Mouse (Mus musculus) fat pad, adult 2 months (tissue): Measurements from ENCODE around the gene Stra6.

Source experiments
- DNase-seq: peaks from one replicate; pipeline ENCODE4 v3.0.0-alpha.2; 2011; ENCODE audit warnings: low read depth, low spot score; ENCODE audit errors: extremely low read depth

The Stra6 gene

DNA sequence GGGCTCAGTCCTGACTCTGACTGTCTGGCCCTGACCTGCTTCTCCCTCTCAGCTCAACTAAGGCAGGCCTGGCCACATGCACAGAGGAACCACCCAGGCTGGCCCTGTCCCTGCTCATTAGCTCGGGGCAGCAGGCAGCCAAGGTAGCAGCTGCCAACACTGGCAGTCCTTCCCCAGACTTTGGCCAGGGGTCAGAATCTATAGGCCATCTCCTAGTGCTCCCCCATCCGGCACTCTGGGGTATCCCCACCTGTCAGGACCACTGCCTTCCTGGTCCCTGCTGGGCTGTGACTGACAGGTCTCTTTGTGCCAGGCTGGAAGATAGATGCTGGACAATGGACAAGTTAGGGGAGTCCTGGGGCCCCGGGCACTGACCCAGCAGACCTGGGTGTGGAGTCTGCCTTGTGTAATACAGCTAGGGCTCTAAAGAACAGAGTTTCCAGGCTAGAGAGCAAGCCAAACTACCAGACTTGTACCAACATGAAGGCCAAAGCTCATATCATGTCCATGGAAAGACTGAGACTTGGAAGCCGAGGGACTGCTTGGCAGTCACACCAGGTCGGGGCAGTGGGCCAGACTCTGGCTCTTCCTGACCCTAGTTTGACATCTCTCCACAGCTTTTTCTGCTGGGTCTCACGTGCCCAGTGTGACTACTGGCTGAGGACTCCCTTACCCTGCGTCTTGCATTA lies 29.1 kb downstream of the Stra6 start:
- peak; percentile 82 for DNase-seq

DNA sequence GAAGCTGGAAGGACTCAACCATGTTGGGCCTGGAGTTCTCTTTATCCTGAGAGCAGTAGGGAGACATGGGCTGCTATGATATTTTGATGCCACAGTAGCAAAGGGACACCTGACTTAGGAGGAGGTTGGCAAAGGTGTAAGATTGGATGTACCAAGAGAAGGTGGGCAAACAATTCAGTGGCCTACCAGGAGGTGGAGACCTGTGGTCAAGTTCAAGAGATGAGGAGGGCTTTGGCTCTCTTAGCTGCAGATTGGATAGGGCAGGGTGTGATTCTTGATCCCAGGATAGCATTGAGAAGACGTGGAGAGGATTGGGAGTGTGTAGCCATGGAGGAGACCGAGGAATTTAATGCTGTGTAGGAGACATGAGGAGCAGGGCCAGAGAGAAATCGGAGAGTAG lies 30.2 kb downstream of the Stra6 start:
- no peak for DNase-seq

DNA sequence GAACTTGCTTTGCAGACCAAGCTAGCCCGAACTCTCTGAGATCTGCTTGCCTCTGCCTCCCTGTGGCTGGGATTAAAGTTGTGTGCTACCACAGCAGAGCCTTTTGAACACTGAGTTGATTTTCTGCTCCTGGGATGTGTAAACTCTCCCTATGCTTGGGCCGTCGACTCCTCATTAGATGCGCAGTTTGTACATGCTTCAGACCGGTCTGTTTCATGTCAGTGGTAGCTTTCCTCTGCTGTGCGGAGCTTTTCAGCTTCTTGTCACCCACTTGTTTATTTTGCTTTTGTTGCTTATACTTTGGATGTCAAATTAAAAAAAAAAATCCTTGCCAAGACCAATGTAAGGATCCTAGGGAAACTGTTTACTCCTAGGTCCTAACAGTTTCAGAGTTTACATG lies 32.4 kb downstream of the Stra6 start:
- DNase-seq: no peak

DNA sequence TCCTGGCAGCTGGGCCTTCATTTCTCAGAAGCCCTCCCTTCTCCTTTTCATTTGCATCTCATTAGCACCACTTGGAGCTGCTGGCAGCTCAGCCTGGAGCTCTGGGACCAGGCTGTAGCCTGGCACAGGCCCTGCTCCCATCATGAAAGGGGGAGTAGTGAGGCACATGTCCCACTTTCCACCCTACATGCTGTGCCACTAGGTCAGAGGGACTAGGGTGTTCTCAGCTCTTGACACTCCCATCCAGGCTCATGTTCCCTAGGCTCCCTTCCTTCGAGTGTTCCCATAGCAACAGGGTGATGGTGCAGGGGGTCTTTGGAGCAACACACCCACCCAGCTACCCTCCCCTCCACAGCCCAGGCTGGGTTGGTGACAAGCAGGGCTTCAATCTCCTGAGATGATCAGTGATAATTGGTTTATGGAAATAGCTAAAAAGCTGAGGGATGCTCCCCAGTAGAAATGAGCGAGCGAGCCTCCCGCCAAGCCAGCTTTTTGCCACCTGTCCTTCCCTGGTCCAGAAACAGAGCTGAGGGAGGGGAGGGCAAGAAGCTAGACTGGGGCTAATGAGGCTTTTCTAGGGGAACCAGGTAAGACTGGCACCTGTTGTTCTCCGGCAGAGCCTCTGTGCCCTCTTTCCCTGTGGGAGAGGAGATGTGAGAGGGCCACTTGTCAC lies 33.2 kb downstream of the Stra6 start:
- DNase-seq: no peak

DNA sequence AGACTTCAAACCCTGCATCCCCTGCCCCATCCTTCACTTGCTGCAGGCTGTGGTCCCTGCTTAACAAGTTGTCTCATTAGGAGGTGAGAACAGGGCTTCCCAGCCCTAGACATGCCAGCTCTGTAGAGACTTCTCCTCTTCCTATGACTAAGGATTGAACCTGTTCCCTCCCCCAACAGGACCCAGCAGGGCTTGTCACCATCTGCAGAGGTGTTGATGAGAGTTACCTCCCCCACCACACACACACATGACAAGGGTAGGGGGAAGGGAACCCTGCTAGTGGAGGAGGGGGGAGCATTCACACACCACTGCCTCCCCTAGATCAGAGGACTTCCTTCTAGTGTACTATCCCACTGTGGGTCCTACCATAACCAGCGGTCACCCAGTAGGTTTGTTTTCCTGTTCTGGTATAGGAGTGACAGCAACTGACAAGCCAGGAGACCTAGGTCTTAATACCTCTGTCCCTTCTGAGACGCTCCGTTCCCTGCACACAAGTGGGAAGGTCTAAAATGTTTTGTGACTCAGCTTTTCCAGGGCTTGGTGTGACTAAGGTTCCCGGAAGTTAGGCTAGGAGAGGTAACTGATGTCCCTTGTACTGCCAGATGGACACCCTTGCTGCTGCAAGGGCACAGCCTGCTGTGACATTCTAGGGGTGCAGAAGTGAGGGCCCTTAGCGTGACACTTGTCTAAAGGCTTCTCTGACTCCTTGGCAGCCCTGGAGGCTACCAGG lies 36.4 kb downstream of the Stra6 start:
- DNase-seq: no peak

DNA sequence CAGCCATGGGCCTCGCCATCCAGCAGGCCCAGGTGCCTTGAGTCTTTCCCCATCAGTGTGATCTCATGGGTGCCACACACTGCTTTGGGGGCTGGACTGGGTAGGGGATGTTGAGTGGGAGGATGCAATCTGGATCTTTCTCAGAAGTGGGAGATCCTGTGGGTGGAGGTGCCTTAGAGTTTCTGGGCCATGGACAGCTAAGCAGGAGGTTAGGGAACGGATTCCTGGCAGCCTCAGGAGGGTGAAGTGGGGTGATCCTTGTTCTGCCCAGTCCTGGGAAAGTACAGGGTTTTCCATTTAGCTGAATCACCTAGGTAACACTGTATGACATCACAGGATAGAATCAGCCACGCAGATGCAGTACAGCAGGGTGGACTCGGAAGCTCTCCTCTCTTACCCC lies 38.4 kb downstream of the Stra6 start:
- DNase-seq: no peak

DNA sequence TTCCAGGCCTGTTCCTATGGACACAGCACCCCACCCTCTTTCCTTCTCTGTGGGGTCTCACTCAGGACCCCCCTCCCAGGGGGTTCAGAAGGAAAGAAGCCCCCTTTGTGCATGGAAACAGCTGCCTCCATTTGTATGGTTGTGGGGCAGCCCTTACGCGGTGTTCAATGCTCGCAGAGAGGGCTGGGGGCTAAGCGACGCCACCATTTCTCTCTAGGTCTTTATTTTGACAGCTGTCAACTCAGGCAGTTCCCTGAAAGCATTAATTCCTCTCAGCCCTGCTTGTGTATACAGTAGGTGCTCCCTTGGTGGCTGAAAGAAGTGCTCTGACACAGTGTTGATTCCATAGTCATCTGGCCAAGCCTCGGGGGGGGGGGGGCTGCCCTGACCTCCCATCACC lies 40.1 kb downstream of the Stra6 start:
- DNase-seq: no peak

DNA sequence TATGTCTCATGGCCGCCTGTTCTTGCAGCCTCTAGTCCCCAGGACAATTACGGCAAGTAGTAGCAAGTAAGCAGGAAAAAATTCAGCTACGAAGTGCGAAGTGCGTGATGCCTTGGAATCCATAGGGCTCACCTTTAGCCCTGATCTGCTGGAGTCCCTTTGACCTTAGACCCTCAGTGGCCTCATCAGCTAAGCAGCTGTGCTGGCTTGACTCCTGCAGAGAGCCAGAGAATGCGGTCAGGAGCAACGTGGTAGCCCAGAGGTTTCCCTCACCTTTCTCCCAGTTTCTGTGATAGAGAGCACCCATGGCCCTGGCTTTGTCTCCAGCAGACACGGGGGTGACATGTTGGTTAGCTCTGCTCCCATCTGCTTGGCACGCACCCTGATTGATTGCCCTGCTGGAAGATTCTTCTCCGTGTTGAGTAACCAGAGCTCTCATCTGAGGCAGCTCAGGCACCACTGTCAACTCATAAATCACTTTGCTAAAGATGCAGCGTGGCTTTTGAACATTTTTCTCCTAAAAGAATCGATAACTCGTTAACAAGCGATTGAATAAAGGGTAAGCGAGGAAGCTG lies 42.1 kb downstream of the Stra6 start:
- no peak for DNase-seq

DNA sequence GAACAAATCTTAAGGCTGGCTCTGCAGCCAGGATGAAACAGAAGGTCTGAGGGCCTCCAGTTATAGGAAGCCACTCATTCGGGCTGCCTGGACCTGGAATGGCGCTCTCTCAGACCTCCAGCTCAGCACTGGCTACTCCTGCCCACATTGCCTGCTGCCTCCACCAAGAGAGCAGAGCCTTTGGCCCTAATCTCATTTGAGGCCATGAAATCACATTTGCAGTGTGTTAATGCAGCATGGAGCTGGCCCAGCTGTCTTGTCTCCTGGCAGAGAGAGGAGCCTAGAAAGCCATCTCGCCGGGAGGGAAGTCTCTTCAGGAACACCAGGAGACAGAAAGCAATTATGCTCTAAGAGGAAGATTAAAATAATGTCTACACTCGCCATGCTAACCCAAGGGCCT lies 43.9 kb downstream of the Stra6 start:
- no peak for DNase-seq

DNA sequence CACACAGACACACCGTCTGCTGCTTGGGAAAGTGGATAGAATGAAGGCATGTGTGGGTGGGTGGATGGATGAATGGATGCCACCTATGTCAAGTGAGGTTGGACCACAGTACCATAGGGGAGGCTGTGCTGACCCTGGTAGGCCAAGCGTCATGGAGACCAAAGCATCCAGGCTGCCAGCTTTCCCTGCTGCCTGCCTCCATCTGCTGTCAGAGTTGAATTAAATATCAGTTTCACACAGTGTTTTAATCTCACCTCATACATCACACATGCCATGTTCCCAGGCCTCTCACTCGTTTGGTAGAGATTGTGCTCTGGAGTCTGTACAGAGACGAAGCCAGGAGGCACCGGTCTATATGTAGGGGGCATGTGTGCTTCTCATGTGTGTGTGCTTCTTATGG lies 47.2 kb downstream of the Stra6 start:
- no peak for DNase-seq

DNA sequence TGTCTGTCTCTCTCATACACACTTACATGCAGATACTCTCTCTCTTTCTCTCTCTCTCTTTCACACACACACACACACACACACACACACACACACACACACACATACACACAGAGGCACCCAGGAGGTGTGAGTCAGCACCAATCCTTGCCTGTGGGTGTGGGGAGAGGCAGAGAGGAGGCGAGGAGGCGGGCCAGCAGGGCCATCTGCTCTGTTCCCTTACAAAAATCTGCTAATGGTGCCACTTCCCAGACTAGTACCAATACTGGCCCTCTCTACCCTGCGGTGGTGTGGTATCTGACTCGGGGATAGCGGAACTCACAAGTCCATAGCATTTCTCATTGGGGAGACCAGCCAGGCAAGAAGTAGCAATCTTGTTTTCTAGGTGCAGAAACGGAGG lies 47.8 kb downstream of the Stra6 start:
- no peak for DNase-seq

DNA sequence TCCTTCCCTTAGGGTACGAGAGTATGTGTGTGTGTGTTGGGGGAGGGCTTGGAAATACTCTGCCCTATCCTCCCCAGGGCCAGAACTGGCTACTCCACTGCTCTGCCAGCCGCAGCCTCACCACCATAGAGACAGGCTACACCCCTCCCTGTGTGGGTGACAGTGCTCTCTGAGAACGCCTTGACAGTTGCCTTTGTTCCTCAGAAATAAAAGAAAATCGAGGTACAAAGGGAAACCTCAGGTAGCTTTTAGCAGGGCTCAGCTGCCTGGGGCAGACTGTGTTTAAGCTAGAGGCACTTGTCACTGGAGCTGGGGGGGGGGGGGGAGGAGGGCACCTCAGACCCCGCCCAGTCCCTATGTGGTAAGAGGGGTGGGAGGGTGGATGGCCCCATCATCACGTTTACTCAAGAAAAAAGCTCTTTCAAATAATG lies 48.7 kb downstream of the Stra6 start:
- no peak for DNase-seq

DNA sequence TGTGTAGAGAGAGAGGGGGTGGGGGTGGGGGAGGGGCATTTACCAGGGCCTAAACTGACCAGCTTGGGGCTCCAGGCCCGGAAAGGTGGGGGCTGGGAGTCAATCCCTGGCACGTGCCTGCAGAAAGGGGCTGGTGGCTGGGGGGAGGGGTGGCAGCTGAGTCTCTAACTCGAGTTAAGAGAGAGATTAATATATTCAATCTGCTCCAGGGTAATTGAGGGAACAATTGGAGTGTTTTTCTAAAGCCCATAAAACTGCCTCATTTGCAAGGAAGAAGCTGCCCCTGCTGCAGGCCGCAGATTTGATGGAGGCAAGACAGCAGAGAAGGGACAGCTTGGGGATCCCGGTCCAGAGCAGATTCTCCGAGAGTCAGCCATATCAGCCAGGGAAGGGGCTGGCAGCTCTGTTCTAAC lies 49.3 kb downstream of the Stra6 start:
- no peak for DNase-seq

DNA sequence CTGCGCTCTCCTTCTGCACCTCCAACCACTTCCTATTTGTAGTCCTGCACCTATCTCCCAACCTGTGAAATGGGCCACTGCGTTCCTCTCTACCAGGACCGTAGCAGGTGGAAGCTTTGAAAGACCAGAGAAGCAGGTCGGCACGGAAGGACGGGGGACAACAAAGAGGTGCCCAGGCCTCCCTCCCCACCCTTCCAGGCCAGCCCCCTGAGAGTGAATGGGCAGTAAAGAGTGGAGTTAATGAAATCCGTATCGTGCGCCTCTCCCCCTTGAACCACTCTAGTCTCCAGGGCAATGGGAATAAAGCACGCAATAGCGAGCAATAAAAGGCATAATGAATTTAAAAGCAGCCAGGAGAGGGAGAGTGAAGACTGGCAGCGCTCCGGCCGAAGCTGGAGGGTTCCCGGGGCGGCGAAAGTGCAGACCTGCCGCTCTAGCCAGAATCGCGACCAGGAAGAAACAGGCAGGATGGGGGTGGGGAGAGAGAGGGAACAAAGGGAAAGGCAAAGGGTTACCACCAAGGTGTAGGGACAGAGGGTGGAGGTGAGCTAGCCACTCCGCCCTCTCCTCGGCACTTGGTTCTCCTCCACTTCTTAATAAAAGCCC lies 49.8 kb downstream of the Stra6 start:
- no peak for DNase-seq

DNA sequence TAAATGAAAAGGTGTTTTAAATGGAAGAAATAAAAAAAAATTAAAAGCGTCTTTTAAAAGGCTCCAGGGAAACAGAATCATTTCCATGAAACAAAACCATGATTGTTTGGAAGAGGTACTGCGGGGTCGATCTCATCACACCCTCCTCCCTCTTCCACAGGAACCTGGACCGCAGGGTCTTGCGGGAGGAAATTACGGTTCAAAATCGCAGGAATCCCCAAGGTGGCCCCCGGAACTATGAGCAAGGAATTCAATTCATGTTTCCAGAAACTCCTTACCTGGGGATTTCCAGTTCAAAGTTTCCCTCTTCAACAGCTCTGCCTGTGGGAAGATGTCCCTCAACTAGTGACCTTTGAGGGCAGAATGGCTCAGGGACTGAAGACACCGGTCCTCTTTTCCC lies 50.4 kb downstream of the Stra6 start:
- no peak for DNase-seq

DNA sequence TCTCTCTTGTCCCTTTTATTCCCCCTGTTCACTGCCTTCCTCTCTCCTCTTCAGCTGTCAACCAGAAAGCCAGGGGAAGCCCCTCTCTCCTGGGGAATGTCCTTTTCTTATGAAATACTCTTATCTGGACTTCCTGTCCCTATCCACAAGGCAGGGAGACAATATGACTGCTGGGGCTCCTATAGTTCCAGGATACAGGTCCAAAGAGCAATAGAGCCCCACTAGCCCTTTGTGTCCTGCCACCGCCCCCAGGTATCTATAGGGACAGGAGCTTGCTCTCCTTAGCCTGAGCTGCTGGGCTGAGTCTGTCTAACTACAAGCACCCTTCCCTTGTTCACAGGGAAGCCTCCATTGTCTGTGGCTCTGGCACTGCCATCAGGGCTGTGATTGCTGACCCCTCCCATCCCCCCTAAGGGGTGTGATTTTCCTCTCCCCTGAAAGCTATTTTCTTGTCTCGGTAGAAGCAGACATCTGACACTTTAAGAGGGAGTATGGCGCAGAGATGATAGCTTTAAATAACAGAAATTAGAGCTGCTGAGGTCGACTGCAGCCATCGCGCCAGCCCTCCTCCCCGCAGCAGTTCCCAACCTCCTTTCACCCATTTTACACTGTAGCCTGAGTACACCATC lies 51.8 kb downstream of the Stra6 start:
- no peak for DNase-seq

DNA sequence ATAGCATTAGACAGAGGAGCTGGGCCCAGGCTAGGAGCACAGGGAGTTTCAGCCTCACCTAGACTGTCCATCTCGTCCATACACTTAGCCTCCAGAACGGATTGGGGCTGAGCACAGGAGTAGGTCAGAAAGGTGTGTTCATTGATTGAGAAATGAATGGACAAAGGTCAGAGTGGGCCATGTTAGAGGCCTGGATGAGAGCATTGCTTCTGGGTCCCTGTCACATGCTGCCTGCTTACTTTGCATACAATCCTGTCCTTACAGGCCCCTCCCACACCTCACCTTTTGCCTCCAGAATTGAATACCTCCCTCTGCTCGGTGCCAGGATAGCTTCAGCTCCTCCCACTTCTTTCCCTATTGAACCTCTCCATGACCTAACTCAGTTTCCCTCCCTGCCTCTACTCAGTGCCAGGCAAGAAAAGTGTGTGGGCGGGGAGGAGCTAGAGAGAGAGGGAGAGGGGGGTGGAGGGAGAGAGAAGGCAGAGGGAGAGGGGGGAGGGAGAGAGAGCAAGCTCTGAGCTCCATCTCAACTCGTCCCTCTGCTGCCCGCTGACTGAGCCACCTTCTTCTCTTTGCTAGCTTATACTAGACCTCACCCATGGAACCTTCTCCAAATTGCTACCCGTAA lies 52.5 kb downstream of the Stra6 start:
- no peak for DNase-seq

DNA sequence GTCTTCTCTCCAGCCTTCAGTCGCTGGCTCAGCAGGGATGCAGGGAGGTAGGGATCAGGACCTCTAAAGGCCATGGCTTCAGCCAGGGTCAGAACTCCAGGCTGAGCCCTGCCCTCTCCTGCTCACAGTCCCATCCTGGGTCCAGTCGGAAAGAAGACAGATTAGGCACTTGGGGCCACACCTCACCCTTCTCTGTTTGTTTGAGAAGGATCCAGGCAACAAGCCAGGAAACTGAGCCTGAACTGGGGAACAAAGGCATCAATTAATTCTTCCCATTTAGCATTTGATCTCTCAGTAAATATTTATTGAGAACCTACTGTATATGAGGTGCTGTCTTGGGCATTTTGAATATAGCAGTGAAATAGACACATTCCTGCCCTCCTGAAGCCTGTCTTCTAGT lies 55.1 kb downstream of the Stra6 start, which contains the start of gene Ccdc33:
Ccdc33 (minus strand) TSS at position 153 of the 400 bp plus-strand sequence.
- no peak for DNase-seq

DNA sequence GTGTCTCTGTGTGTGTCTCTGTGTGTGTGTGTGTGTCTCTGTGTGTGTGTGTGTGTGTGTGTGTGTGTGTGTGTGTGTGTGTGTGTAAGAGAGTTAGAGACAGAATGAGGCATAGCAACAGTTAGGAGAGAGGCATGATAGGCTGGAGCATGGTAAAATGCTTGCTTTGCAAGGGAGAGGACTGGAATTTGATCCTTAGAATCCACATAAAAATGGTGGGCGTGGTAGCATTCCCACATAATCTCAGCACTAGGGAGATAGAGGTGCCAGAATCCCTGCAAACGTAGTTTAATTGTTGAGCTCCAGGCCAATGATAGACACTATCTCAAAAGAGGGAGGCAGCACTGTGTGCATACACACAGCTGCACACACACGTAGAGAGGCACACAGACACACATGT lies 61.5 kb downstream of the Stra6 start:
- no peak for DNase-seq

DNA sequence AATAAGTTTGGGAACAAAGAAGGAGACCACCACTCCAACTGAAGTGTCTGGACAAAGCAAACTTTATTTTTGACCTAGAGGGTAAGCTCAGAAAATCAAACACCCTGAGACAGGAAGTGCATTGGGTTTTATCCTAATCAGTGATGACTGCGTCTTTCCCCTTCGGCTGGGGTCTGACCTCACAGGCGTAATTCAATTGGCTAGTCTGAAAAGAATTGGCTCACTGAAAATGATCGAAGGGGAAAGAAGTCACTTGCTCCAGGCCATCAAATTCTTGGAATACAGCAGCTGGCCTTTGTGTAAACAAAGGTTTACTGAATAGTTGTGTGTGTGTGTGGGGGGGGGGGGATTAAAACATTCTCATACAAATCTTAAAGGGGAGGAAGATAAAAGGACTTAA lies 62.2 kb downstream of the Stra6 start:
- DNase-seq: no peak
